Mouse (Mus musculus) midbrain, embryonic 11.5 days (tissue): ENCODE measurements at regions not wholly inside any gene's neighbourhood (a gene's known extent, or its start where the extent isn't known, plus 50 kb on each side); places are given as distances from the start of the nearest gene placed in this dataset.
"Not testable (repeated sequence)": the region's sequence is repeated elsewhere in the genome, so short reads cannot be mapped to it uniquely, and the experiment has no call there.

Experiments used
- ATAC-seq: fragments of 200-750 bp; cut with Nextera tagmentation; 2 replicates; pipeline ENCODE4 v1.8.0; 2017; ENCODE audit warnings: moderate TSS enrichment, moderate library complexity; ENCODE audit not compliant: low FRiP score
- DNase-seq: peaks from one replicate; pipeline ENCODE4 v3.0.0; 2015; ENCODE audit warnings: low spot score; ENCODE audit errors: missing footprints
- H3K27ac ChIP-seq: fragments of 300-500 bp; sonication (generic); 2 replicates; pipeline ENCODE4 v1.5.1; 2014; ENCODE audit warnings: low read depth, low read length
- H3K27me3 ChIP-seq: fragments of 300-500 bp; sonication (generic); 2 replicates; pipeline ENCODE4 v1.6.1; 2014; ENCODE audit warnings: mild to moderate bottlenecking, low read length, moderate library complexity, mixed read lengths; ENCODE audit not compliant: control insufficient read depth, insufficient read depth
- H3K36me3 ChIP-seq: fragments of 300-500 bp; sonication (generic); 2 replicates; pipeline ENCODE4 v1.6.1; 2014; ENCODE audit warnings: mild to moderate bottlenecking, low read length, moderate library complexity, mixed read lengths; ENCODE audit not compliant: control insufficient read depth, insufficient read depth
- H3K4me1 ChIP-seq: fragments of 300-500 bp; sonication (generic); 2 replicates; pipeline ENCODE4 v1.6.1; 2014; ENCODE audit warnings: low read length; ENCODE audit not compliant: control insufficient read depth, insufficient read depth
- H3K4me2 ChIP-seq: fragments of 300-500 bp; sonication (generic); 2 replicates; pipeline ENCODE4 v1.6.1; 2014; ENCODE audit warnings: mild to moderate bottlenecking, moderate library complexity
- H3K4me3 ChIP-seq: fragments of 300-500 bp; sonication (generic); 2 replicates; pipeline ENCODE4 v1.5.1; 2014; ENCODE audit warnings: low read depth, low read length
- H3K9ac ChIP-seq: fragments of 300-500 bp; sonication (generic); 2 replicates; pipeline ENCODE4 v1.6.1; 2014; ENCODE audit warnings: low read length
- H3K9me3 ChIP-seq: fragments of 300-500 bp; sonication (generic); 2 replicates; pipeline ENCODE4 v1.6.1; 2016; ENCODE audit warnings: low read length; ENCODE audit not compliant: control insufficient read depth
- WGBS: fragments of 180-500 bp; shearing (Covaris S2); extraction: QIAGEN DNeasy Blood & Tissue Kit; methylation state at CpG from one replicate; pipeline ENCODE4 v1.1.7; 2014; 5-methylcytosine and 5-hydroxymethylcytosine counted together

GRCm38 (mm10) chr16:20833838-20834237 lies 99.5 kb upstream of the Thpo start:
- 79% methylated on average over 10 of the region's 10 CpGs for WGBS
- H3K27me3 ChIP-seq, H3K4me1 ChIP-seq, H3K9ac ChIP-seq, H3K9me3 ChIP-seq, H3K4me3 ChIP-seq, H3K4me2 ChIP-seq, DNase-seq, ATAC-seq, H3K27ac ChIP-seq, H3K36me3 ChIP-seq: not testable (repeated sequence)

- Histone ChIP-seq H3K9ac (no peak overlapping the region), H3K4me1 (no peaks in the 10 kb centered on the region), H3K27me3 (no peaks in the 10 kb centered on the region), H3K27ac (no peak overlapping the region), H3K9me3 (no peaks in the 10 kb centered on the region), H3K36me3 (no peaks in the 10 kb centered on the region), H3K4me2 (no peak overlapping the region), H3K4me3 (no peak overlapping the region)
- WGBS = 88% methylated on average over 8 of the region's 8 CpGs
- DNase-seq (no peak), ATAC-seq (no peak)
These were observed 99.0 kb upstream of the Thpo start for GRCm38 (mm10) chr16:20833301-20833700.

DNA sequence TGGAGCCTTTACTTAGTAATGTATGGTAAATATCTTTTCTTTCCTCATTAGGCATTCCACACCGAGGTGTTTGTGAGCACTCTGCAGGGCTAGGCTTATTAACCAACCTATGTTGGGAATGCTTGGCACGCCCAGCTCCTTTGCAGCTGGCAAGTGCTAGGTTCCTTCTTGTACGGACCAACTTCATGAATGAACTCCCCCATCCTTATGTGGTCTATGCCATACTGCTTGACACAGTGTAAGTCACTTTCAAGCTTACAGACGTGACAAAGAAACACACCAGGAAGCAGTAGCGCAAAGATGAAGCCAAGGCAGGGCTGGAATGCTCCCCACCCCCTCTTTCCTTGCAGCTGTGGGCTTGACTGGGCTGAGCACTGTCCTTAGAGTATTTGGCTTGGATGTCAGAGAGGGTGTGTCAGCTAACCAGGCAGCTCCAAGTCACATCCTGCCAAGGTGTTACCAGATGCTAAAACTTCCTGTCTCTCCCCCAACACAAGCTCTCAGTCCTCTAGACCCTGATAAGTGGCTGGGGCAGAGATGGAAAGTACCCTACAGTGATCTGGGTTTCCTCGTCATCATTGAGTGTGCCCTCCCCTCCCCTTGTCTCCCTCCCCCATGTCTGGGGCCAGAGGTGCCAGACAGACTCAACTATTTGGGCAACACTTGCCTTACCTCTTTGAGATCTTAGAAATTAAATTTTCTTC lies 95.6 kb upstream of the Thpo start:
- H3K9ac ChIP-seq = no peak overlapping the region
- DNase-seq (no peak), ATAC-seq (no peak)
- WGBS = 58% methylated on average over 6 of the region's 6 CpGs
- no peaks in the 10 kb centered on the region for H3K4me1 ChIP-seq
- H3K36me3 ChIP-seq = no peaks in the 10 kb centered on the region
- H3K4me2 ChIP-seq = no peak overlapping the region
- no peaks in the 10 kb centered on the region for H3K27me3 ChIP-seq
- no peak overlapping the region for H3K27ac ChIP-seq
- no peaks in the 10 kb centered on the region for H3K9me3 ChIP-seq
- H3K4me3 ChIP-seq = no peak overlapping the region

DNA sequence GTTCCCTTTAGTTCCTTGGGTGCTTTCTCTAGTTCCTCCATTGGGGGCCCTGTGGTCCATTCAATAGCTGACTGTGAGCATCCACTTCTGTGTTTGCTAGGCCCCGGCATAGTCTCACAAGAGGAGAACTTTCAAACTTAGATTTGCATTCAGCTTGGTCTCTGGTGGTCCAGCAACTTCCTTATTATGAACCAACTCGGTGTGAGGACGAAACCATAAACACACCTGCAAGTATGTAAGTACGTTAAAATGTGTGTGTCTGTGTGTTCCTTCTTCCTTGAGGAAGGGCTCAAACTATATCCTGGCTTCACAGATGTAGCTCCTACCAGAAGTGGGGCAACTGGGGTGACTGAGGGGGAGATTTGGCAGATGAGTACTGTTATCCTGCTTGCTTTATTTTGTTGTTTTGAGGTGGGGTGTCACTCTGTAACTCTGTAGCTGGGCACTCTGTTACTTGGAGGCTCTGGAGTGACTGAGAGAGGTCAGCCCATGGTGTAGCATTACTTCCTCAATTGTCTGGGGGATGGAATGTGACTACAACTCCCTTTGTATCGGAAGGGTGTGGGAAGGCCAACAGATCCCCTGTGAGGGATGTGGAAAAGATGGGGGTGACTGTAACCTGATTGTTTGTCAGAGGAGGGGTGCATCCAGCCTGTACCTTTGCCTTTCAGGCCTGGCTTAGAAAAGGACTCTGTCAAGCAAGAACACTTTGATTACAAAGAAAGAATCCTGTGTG lies 94.9 kb upstream of the Thpo start:
- ATAC-seq (no peak), DNase-seq (no peak)
- Histone ChIP-seq H3K9me3 (no peaks in the 10 kb centered on the region), H3K4me2 (no peak overlapping the region), H3K9ac (no peak overlapping the region), H3K27me3 (no peaks in the 10 kb centered on the region), H3K4me3 (no peak overlapping the region), H3K36me3 (no peaks in the 10 kb centered on the region), H3K4me1 (no peaks in the 10 kb centered on the region), H3K27ac (no peak overlapping the region)
- WGBS = 84% methylated on average over 5 of the region's 5 CpGs

GRCm38 (mm10) chr16:20824226-20824625 lies 89.9 kb upstream of the Thpo start:
- DNase-seq = no peak
- Histone ChIP-seq H3K9me3 (no peaks in the 10 kb centered on the region), H3K4me3 (no peak overlapping the region), H3K9ac (no peak overlapping the region), H3K36me3 (no peaks in the 10 kb centered on the region), H3K27ac (no peak overlapping the region), H3K4me2 (no peak overlapping the region), H3K4me1 (no peaks in the 10 kb centered on the region), H3K27me3 (no peaks in the 10 kb centered on the region)
- ATAC-seq = no peak
- WGBS = 73% methylated on average over 7 of the region's 7 CpGs

DNA sequence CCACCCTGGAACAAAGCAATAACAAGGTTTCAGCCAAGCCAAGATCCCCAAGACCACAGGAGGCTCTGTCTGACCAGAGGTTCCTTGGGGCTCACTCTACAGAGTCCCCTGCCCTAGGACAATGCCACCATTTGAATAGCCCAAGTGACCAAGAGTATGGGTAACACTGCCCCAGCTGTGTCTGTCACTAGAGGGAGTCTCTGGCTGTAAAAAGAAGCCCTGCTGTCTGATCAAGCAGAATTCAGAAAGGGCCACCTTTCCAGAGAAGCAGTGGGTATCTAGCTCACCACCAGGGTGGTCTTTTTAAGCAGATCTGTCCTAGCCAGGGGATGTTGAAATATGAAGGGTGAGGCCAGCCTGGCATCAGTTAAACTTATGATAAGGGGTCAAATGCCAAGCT lies 86.6 kb upstream of the Thpo start:
- Histone ChIP-seq H3K27ac (no peak overlapping the region), H3K36me3 (no peaks in the 10 kb centered on the region), H3K4me1 (no peaks in the 10 kb centered on the region), H3K9ac (no peak overlapping the region), H3K27me3 (no peaks in the 10 kb centered on the region), H3K4me2 (no peak overlapping the region), H3K9me3 (no peaks in the 10 kb centered on the region), H3K4me3 (no peak overlapping the region)
- DNase-seq (no peak), ATAC-seq (no peak)

- Histone ChIP-seq H3K9ac (no peak overlapping the region), H3K9me3 (no peaks in the 10 kb centered on the region), H3K4me3 (no peak overlapping the region), H3K4me2 (no peak overlapping the region), H3K36me3 (no peaks in the 10 kb centered on the region), H3K4me1 (no peaks in the 10 kb centered on the region), H3K27me3 (no peaks in the 10 kb centered on the region), H3K27ac (no peak overlapping the region)
- 79% methylated on average over 3 of the region's 3 CpGs for WGBS
- ATAC-seq (no peak), DNase-seq (no peak)
These were observed 85.3 kb upstream of the Thpo start for GRCm38 (mm10) chr16:20819568-20819967.

DNA sequence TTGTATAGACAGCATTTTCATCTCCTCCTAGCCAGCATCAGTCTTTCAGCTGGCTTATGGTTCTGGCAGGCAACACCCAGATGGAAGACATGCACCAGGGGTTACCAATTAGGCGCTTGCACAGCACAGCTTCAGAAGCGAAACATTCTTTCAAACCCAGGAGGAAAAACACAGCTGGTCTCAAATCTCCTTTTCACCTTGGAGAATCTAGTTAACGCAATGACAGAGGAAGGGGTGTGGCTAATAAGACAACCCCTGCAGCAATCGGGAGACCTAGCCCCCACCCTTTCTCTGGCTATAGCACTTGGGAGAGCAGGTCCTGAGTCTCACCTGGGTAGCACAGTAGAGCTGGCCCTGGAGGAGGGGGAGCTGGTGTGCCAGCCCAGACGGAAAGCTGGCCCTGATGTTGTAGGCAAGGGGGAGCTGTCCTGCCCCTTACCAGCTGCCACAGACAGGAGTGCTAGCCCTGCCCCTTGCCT lies 84.4 kb upstream of the Thpo start:
- ATAC-seq = no peak
- no peak for DNase-seq
- WGBS = 59% methylated on average over 5 of the region's 5 CpGs

DNA sequence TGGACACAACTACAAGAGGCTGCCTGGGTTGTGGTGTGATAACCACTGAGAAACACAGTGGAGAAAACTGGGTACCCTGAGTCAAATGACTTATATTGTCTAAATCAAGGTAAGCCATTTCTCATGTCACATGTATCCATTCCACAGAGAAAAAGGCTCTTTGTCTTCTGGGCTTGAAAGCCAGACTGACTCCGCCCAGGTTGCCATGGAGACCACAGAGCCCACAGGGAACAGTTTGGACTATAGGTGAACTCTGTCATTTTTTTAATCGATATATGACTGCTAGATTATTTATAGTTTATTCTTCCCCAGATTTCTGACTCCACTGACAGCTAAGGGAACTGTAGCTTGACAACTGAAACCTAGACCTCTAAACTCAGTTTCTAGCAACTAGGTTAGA lies 80.7 kb upstream of the Thpo start:
- Histone ChIP-seq H3K27me3 (no peaks in the 10 kb centered on the region), H3K4me1 (no peaks in the 10 kb centered on the region), H3K27ac (no peak overlapping the region), H3K4me2 (no peak overlapping the region), H3K9me3 (no peaks in the 10 kb centered on the region), H3K4me3 (no peak overlapping the region), H3K9ac (no peak overlapping the region), H3K36me3 (no peaks in the 10 kb centered on the region)
- DNase-seq (no peak), ATAC-seq (no peak)
- WGBS = 87% methylated on average over 2 of the region's 2 CpGs

More for the DNA sequence above, 84.4 kb upstream of the Thpo start:
- Histone ChIP-seq H3K9ac (no peak overlapping the region), H3K36me3 (no peaks in the 10 kb centered on the region), H3K27ac (no peak overlapping the region), H3K4me1 (no peaks in the 10 kb centered on the region), H3K27me3 (no peaks in the 10 kb centered on the region), H3K4me2 (no peak overlapping the region), H3K9me3 (no peaks in the 10 kb centered on the region), H3K4me3 (no peak overlapping the region)
